Mouse (Mus musculus) heart, adult 2 months (tissue): ENCODE data around the gene Olfr1033. TPM values are rescaled to one million over a fixed set of nuclear protein-coding genes. Genes with fewer than 3 reads are reported as not detected.
"Not testable (repeated sequence)": the region's sequence is repeated elsewhere in the genome, so short reads cannot be mapped to it uniquely, and the experiment has no call there.

Experiments
- DNase-seq, 2 experiments: peaks; one replicate each; pipeline ENCODE4 v3.0.0; 2021
- H3K27ac ChIP-seq: fragments of 200-600 bp; 2 replicates; pipeline ENCODE4 v1.8.1; 2022
- H3K27me3 ChIP-seq: fragments of 200-500 bp; 2 replicates; pipeline ENCODE4 v1.6.1; 2012; ENCODE audit warnings: mild to moderate bottlenecking, low read length, inconsistent platforms, mixed read lengths; ENCODE audit not compliant: control insufficient read depth, insufficient read depth
- H3K36me3 ChIP-seq: fragments of 200-500 bp; 2 replicates; pipeline ENCODE4 v1.6.1; 2012; ENCODE audit warnings: low read length, inconsistent platforms; ENCODE audit not compliant: control insufficient read depth, insufficient read depth
- H3K4me1 ChIP-seq: fragments of 200-500 bp; 2 replicates; pipeline ENCODE4 v1.6.1; 2011; ENCODE audit warnings: low read length; ENCODE audit not compliant: control insufficient read depth, insufficient read depth
- H3K4me3 ChIP-seq: fragments of 200-600 bp; 2 replicates; pipeline ENCODE4 v1.8.1; 2022
- H3K79me2 ChIP-seq: fragments of 200-500 bp; replicated peaks from 2 replicates; pipeline ENCODE4 v1.6.1; 2012; ENCODE audit warnings: mild to moderate bottlenecking, inconsistent platforms, low read length, moderate library complexity, mixed read lengths; ENCODE audit not compliant: control insufficient read depth, insufficient read depth
- H3K9ac ChIP-seq: fragments of 200-500 bp; 2 replicates; pipeline ENCODE4 v1.6.1; 2012; ENCODE audit warnings: low read depth, mild to moderate bottlenecking, control low read depth, inconsistent platforms, low read length, mixed read lengths
- CTCF ChIP-seq: fragments of 200-600 bp; IDR thresholded peaks from 2 replicates; pipeline ENCODE4 v1.8.1; 2022; ENCODE audit warnings: antibody characterized with exemption, mild to moderate bottlenecking, moderate library complexity
- EP300 ChIP-seq: fragments of 200-500 bp; IDR thresholded peaks from 2 replicates; pipeline ENCODE4 v1.6.1; 2011; ENCODE audit warnings: low read depth, low read length, control low read depth; ENCODE audit not compliant: insufficient read depth
- POLR2A ChIP-seq: fragments of 200-500 bp; IDR thresholded peaks from 2 replicates; pipeline ENCODE4 v1.6.1; 2011; ENCODE audit warnings: mild to moderate bottlenecking, low read depth, low read length, control low read depth; ENCODE audit not compliant: insufficient read depth
- WGBS: fragments of 180-500 bp; shearing (Covaris S2); methylation state at CpG from one replicate; pipeline ENCODE4 v1.1.7; 2018; 5-methylcytosine and 5-hydroxymethylcytosine counted together
- intact Hi-C: fragments of 180-260 bp; cut with DNase I; formaldehyde crosslinking; loops from one replicate; pipeline ENCODE4 v1.15.1; 2025
- polyA plus RNA-seq: library from polyadenylated mRNA; depleted of rRNA; stranded (reverse); fragments of >200 nt; gene quantifications from 2 replicates; pipeline ENCODE4 v1.2.3, GENCODE M21; 2012; rRNA removed
- total RNA-seq, 2 experiments: library from RNA; stranded (reverse); gene quantifications; 2 replicates each; pipeline ENCODE4 v1.2.3; 2021

Olfr1033 gene
- total and polyA plus RNA-seq, 3 experiments: 1.6 to 7.0 (median 4.7) TPM

DNA sequence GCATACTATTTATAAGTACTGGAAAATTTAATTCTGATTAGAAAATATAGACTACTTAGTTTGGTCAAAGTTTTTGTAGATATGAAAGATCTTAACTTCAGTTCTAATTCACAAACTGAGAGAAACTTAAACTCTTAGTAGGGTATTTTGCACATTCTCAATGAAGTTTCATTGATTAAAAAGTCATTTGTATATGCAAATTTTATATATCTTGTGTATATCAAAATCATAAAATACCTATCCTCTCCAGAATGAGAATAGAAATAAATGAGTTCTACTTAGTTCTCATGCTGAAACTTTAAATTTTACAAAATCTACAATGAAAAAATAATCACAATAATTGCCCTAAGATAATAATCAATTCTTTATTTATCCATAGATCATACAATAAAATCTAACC lies 25.1 kb downstream of the Olfr1033 start, which contains the start of gene Olfr1034:
Gene Olfr1034 (plus strand): TSS at position 301 of the 400 bp plus-strand sequence.
- intact Hi-C loops: no loop called here
- Histone ChIP-seq H3K79me2 (no peaks in the 10 kb centered on the region), H3K9ac (no peak within 1 kb of the TSS), H3K36me3 (no peaks in the 10 kb centered on the region), H3K4me1 (no peaks in the 10 kb centered on the region), H3K27ac (no peak within 1 kb of the TSS), H3K4me3 (no peak within 1 kb of the TSS), H3K27me3 (no peaks in the 10 kb centered on the region)
- no peak for TF ChIP-seq POLR2A
- no peak for TF ChIP-seq EP300
- TF ChIP-seq CTCF: no peak
- DNase-seq: no peak

DNA sequence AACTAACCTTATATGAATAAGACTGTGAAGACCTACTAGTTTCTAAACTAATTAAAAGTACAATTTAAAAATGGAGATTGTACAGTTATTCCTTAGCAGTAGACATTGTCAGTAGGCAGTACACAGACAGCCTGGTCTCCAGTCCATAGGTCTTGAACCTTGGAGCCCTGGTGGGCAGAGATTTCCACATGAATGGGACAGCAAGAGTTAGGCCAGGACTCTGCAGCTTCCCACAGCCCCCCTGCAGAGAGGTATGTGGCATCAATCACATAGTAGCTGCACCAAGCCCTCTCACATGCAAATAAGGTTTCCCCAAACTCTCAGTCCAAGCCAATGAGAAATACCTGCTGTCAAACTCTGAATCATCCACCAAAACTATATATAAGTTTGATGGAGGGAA lies 30.3 kb downstream of the Olfr1033 start:
- not testable (repeated sequence) for DNase-seq

DNA sequence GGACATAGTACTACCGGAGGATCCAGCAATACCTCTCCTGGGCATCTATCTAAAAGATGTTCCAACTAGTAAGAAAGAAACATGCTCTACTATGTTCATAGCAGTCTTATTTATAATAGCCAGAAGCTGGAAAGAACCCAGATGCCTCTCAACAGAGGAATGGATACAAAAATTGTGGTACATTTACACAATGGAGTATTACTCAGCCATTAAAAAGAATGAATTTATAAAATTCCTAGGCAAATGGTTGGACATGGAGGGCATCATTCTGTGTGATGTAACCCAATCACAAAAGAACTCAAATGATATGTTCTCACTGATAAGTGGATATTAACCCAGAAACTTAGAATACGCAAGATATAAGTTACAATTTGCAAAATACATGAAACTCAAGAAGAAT lies 43.3 kb downstream of the Olfr1033 start:
- H3K4me1 ChIP-seq, H3K27ac ChIP-seq, intact Hi-C loops, H3K4me3 ChIP-seq, H3K9ac ChIP-seq, H3K27me3 ChIP-seq, DNase-seq, H3K36me3 ChIP-seq, H3K79me2 ChIP-seq: not testable (repeated sequence)
- 94% methylated on average over 2 of the region's 2 CpGs for WGBS

More for the DNA sequence above, 30.3 kb downstream of the Olfr1033 start:
- H3K4me1 ChIP-seq, H3K27me3 ChIP-seq, intact Hi-C loops, H3K27ac ChIP-seq, H3K36me3 ChIP-seq, H3K9ac ChIP-seq, H3K79me2 ChIP-seq, H3K4me3 ChIP-seq: not testable (repeated sequence)

DNA sequence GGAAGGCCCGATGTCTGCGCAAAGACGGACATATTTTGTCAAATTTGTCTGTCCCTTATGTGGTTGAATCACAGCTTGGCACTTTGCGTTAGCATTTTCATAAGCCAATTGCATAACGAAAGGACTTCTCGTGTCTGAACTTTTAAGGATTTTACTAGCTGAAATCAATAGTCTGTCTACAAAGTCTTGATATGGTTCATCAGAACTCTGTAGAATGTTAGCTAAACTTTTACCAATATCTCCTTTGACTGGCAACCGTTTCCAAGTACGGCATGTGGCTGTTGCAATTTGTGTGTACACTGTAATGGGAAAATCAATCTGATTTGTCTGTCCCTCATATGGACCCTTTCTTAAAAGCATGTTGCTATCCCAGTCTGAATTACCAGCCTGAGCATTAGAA lies 49.8 kb downstream of the Olfr1033 start:
- H3K27ac ChIP-seq: no peak overlapping the region
- no peaks in the 10 kb centered on the region for H3K79me2 ChIP-seq
- no peaks in the 10 kb centered on the region for H3K4me1 ChIP-seq
- intact Hi-C loops: no loop called here
- no peak overlapping the region for H3K9ac ChIP-seq
- TF ChIP-seq EP300 (no peak), POLR2A (no peak), CTCF (no peak)
- DNase-seq: no peak
- H3K4me3 ChIP-seq: no peak overlapping the region
- H3K27me3 ChIP-seq: no peaks in the 10 kb centered on the region
- 93% methylated on average over 8 of the region's 8 CpGs for WGBS
- no peaks in the 10 kb centered on the region for H3K36me3 ChIP-seq

DNA sequence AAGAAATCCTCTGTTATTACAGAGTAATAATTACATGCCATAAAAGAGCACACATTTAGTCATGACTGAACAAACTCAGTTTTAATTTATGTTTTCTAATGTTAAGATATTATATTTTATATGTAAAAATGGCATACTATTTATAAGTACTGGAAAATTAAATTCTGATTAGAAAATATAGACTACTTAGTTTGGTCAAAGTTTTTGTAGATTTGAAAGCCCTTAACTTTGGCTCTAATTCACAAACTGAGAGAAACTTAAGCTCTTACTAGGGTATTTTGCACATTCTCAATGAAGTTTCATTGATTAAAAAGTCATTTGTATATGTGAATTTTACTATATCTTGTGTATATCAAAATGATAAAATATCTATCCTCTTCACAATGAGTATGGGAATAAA lies 53.3 kb downstream of the Olfr1033 start, which contains the start of gene Olfr1036:
Gene Olfr1036 (plus strand): TSS at position 301 of the 400 bp plus-strand sequence.
- intact Hi-C loops, H3K27ac ChIP-seq, H3K36me3 ChIP-seq, DNase-seq, H3K4me1 ChIP-seq, H3K79me2 ChIP-seq, H3K9ac ChIP-seq, H3K27me3 ChIP-seq, H3K4me3 ChIP-seq: not testable (repeated sequence)

DNA sequence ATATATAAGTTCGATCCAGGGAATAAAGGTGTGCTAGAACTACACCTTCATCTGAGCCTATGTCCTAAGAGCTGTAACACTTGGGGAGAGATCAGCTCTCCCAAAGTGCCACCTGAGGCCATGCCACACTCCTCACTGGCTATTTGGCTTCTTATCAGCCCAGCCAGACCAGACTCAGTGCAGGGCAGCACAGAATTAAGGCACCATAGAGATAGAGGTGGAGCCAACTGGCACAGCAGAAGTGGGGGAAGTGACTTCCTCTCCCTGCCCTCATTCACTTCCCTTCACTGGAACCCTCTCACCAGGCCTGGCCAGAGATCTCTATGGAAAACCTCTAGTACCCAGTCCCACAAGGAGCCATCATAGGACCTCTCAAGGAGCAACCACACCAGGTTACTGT lies 60.0 kb downstream of the Olfr1033 start:
- H3K27ac ChIP-seq, intact Hi-C loops, DNase-seq, H3K27me3 ChIP-seq, H3K79me2 ChIP-seq, H3K9ac ChIP-seq, H3K4me3 ChIP-seq, H3K4me1 ChIP-seq, H3K36me3 ChIP-seq: not testable (repeated sequence)
- 68% methylated on average over 1 of the region's 1 CpGs for WGBS

DNA sequence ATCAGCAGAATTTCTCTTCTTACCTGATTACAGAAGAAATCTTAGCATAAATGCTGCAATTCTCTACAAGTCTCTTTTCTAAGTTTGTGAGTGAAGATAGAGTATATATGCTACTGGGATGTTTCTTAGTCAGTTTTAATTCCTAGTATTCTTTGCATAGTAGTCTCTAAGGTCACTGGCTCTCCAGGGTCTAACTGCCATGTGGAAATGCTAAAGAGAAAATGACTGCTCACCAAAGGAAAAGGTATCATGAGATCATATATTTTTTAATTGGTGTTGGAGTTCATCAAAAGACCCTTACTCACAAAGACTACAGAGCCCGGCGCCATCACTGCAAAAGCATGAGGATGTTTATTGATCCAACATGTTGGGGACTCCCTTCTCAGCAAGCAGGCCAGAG lies 66.9 kb downstream of the Olfr1033 start, which contains the start of gene Olfr1037:
Gene Olfr1037 (minus strand): TSS at position 101 of the 400 bp plus-strand sequence.
- H3K4me1 ChIP-seq: no peaks in the 10 kb centered on the region
- intact Hi-C loops: no loop called here
- no peak within 1 kb of the TSS for H3K27ac ChIP-seq
- DNase-seq: no peak
- H3K4me3 ChIP-seq: no peak within 1 kb of the TSS
- no peak for TF ChIP-seq POLR2A
- TF ChIP-seq CTCF: no peak
- no peak for TF ChIP-seq EP300
- no peaks in the 10 kb centered on the region for H3K79me2 ChIP-seq
- H3K36me3 ChIP-seq: no peaks in the 10 kb centered on the region
- H3K27me3 ChIP-seq: no peaks in the 10 kb centered on the region
- no peak within 1 kb of the TSS for H3K9ac ChIP-seq
- WGBS: 84% methylated on average over 2 of the region's 2 CpGs

Other genes with a start within 250 kb of the Olfr1033 start
- not detected for gene Olfr1014, start 247.9 kb upstream of the Olfr1033 start, total RNA-seq
- gene Olfr1014, start 247.9 kb upstream of the Olfr1033 start, polyA plus RNA-seq: not detected in 2 replicates
- not detected for gene Olfr1015, start 238.6 kb upstream of the Olfr1033 start, total RNA-seq
- not detected in 2 replicates for gene Olfr1015, start 238.6 kb upstream of the Olfr1033 start, polyA plus RNA-seq
- not detected for gene Olfr1016, start 218.1 kb upstream of the Olfr1033 start, total RNA-seq
- gene Olfr1016, start 218.1 kb upstream of the Olfr1033 start, polyA plus RNA-seq: not detected in 2 replicates
- gene Olfr1018, start 202.2 kb upstream of the Olfr1033 start, total RNA-seq: not detected
- not detected in 2 replicates for gene Olfr1018, start 202.2 kb upstream of the Olfr1033 start, polyA plus RNA-seq
- not detected for gene Olfr1019, start 175.2 kb upstream of the Olfr1033 start, total RNA-seq
- gene Olfr1019, start 175.2 kb upstream of the Olfr1033 start, polyA plus RNA-seq: not detected in 2 replicates
- not detected for gene Olfr1020, start 173.6 kb upstream of the Olfr1033 start, total RNA-seq
- not detected in 2 replicates for gene Olfr1020, start 173.6 kb upstream of the Olfr1033 start, polyA plus RNA-seq
- not detected for gene Olfr1022, start 152.0 kb upstream of the Olfr1033 start, total RNA-seq
- gene Olfr1022, start 152.0 kb upstream of the Olfr1033 start, polyA plus RNA-seq: not detected in 2 replicates
- gene Olfr1023, start 135.0 kb upstream of the Olfr1033 start, total RNA-seq: not detected
- not detected in 2 replicates for gene Olfr1023, start 135.0 kb upstream of the Olfr1033 start, polyA plus RNA-seq
- gene Olfr1024, start 115.6 kb upstream of the Olfr1033 start, total RNA-seq: not detected
- not detected in 2 replicates for gene Olfr1024, start 115.6 kb upstream of the Olfr1033 start, polyA plus RNA-seq
- not detected for gene Olfr1025-ps1, start 105.4 kb upstream of the Olfr1033 start, total RNA-seq
- not detected in 2 replicates for gene Olfr1025-ps1, start 105.4 kb upstream of the Olfr1033 start, polyA plus RNA-seq
- gene Olfr1026, start 99.1 kb upstream of the Olfr1033 start, total RNA-seq: not detected
- gene Olfr1026, start 99.1 kb upstream of the Olfr1033 start, polyA plus RNA-seq: not detected in 2 replicates
- not detected for gene Olfr1028, start 70.2 kb upstream of the Olfr1033 start, total RNA-seq
- not detected in 2 replicates for gene Olfr1028, start 70.2 kb upstream of the Olfr1033 start, polyA plus RNA-seq
- gene Olfr1029, start 46.7 kb upstream of the Olfr1033 start, total RNA-seq: not detected
- 0.20 TPM in 2 replicates for gene Olfr1029, start 46.7 kb upstream of the Olfr1033 start, polyA plus RNA-seq
- gene Olfr1030, start 41.4 kb upstream of the Olfr1033 start, total RNA-seq: not detected
- gene Olfr1030, start 41.4 kb upstream of the Olfr1033 start, polyA plus RNA-seq: not detected in 2 replicates
- not detected for gene Olfr1031, start 30.3 kb upstream of the Olfr1033 start, total RNA-seq
- not detected in 2 replicates for gene Olfr1031, start 30.3 kb upstream of the Olfr1033 start, polyA plus RNA-seq
- not detected for gene Olfr1032, start 15.1 kb upstream of the Olfr1033 start, total RNA-seq
- gene Olfr1032, start 15.1 kb upstream of the Olfr1033 start, polyA plus RNA-seq: not detected in 2 replicates
- gene Olfr1034, start 25.2 kb downstream of the Olfr1033 start, total RNA-seq: under 1 TPM; 0.10 to 0.16 TPM
- gene Olfr1034, start 25.2 kb downstream of the Olfr1033 start, polyA plus RNA-seq: 0.20 and 0.73 TPM in 2 replicates
- not detected for gene Olfr1036, start 53.4 kb downstream of the Olfr1033 start, total RNA-seq
- not detected in 2 replicates for gene Olfr1036, start 53.4 kb downstream of the Olfr1033 start, polyA plus RNA-seq
- not detected for gene Olfr1037, start 66.8 kb downstream of the Olfr1033 start, total RNA-seq
- gene Olfr1037, start 66.8 kb downstream of the Olfr1033 start, polyA plus RNA-seq: not detected in 2 replicates
- gene Olfr1039, start 115.3 kb downstream of the Olfr1033 start, total RNA-seq: not detected
- gene Olfr1039, start 115.3 kb downstream of the Olfr1033 start, polyA plus RNA-seq: not detected in 2 replicates
- not detected for gene Olfr1040, start 126.1 kb downstream of the Olfr1033 start, total RNA-seq
- gene Olfr1040, start 126.1 kb downstream of the Olfr1033 start, polyA plus RNA-seq: not detected in 2 replicates
- gene Olfr1042, start 141.2 kb downstream of the Olfr1033 start, total RNA-seq: not detected
- not detected in 2 replicates for gene Olfr1042, start 141.2 kb downstream of the Olfr1033 start, polyA plus RNA-seq
- not detected for gene Olfr1043, start 146.9 kb downstream of the Olfr1033 start, total RNA-seq
- not detected in 2 replicates for gene Olfr1043, start 146.9 kb downstream of the Olfr1033 start, polyA plus RNA-seq
- gene Olfr1044, start 157.2 kb downstream of the Olfr1033 start, total RNA-seq: not detected
- not detected in 2 replicates for gene Olfr1044, start 157.2 kb downstream of the Olfr1033 start, polyA plus RNA-seq
- gene Olfr52, start 165.1 kb downstream of the Olfr1033 start, total RNA-seq: not detected
- gene Olfr52, start 165.1 kb downstream of the Olfr1033 start, polyA plus RNA-seq: not detected in 2 replicates
- gene Olfr1045, start 182.4 kb downstream of the Olfr1033 start, total RNA-seq: not detected
- not detected in 2 replicates for gene Olfr1045, start 182.4 kb downstream of the Olfr1033 start, polyA plus RNA-seq
- gene Olfr1046, start 198.7 kb downstream of the Olfr1033 start, total RNA-seq: not detected
- not detected in 2 replicates for gene Olfr1046, start 198.7 kb downstream of the Olfr1033 start, polyA plus RNA-seq
- gene Olfr1047, start 210.8 kb downstream of the Olfr1033 start, total RNA-seq: not detected
- not detected in 2 replicates for gene Olfr1047, start 210.8 kb downstream of the Olfr1033 start, polyA plus RNA-seq
- gene Olfr1048, start 219.7 kb downstream of the Olfr1033 start, total RNA-seq: not detected
- not detected in 2 replicates for gene Olfr1048, start 219.7 kb downstream of the Olfr1033 start, polyA plus RNA-seq
- not detected for gene Olfr1049, start 237.7 kb downstream of the Olfr1033 start, total RNA-seq
- gene Olfr1049, start 237.7 kb downstream of the Olfr1033 start, polyA plus RNA-seq: not detected in 2 replicates